Mouse (Mus musculus) frontal cortex, postnatal 36 days (tissue): ENCODE data around the gene Nek9.

ENCODE experiments used
- DNase-seq, 2 experiments: peaks; one replicate each; pipeline ENCODE4 v3.0.0; 2022; ENCODE audit warnings: low spot score in 2 of 2

Gene Nek9

GRCm38 (mm10) chr12:85339243-85339729 is at the start of gene Nek9:
Nek9 (minus strand) TSS chr12:85339362.
- peak; percentile 93 to 94 for DNase-seq

- no peak for DNase-seq
Observed at GRCm38 (mm10) chr12:85385995-85386375, 46.8 kb upstream of the Nek9 start.

GRCm38 (mm10) chr12:85385329-85385994 is 46.3 kb upstream of the Nek9 start:
- DNase-seq: no peak

GRCm38 (mm10) chr12:85382761-85383680 is 43.9 kb upstream of the Nek9 start:
- no peak for DNase-seq

DNA sequence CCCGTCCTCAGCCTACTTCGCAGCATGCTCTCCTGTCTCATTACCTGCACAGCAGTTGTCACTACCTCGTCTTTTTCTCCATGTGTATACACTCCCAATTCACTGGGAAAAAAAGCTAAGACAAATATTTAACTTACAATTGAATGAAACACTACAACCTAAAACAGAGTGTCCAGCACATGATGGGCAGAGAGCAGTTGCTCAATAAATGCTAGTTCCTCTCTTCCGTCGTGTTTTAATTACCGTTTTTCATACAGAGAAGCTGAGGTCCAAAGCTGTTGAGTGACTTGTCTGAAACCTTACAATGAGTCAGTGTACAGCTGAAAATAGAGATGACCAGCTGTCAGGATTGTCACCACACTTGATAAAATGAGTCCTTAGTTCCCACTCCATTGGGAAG is 42.4 kb upstream of the Nek9 start:
- DNase-seq: no peak

DNA sequence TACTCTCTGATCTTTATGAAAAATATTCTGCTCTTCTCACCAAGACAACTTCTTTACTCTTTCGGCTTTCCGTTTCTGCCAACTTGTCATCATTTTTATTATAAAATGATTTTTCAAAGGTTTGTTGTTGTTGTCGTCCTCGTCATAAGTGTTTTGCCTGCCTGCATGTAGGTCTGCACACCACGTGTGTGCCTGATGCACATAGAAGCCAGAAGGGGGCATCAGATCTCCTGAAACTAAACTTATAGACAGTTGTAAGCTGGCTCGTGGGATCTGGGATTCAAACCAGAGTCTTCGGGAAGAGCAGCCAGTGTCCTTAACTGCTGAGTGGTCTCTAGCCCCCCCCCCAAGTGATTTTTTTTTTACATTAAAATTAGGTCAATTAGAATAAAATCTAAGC is 41.8 kb upstream of the Nek9 start:
- no peak for DNase-seq

- no peak for DNase-seq
Observed at GRCm38 (mm10) chr12:85380308-85380707, 41.1 kb upstream of the Nek9 start.

DNA sequence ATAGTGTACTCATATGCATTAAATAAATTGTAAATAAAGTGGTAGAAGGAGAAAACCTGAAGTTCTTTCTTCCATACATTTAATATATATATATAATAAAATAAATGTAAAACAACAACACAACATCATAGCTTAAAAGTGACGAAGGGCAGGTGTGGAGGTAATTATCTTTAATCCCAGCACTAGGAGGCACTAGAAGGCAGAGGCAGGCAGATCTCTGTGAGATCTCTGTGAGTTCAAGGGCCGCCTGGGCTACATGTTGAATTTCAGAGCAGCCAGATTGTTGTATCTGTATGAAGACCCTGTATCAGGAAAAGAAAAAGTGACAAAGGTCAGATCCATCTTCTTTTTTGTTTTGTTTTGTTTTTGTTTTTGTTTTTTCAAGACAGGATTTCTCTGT is 39.1 kb upstream of the Nek9 start:
- DNase-seq: no peak

GRCm38 (mm10) chr12:85374561-85375272 is 35.6 kb upstream of the Nek9 start, which contains the start of gene Tmed10:
Tmed10 (minus strand) TSS chr12:85374847.
- DNase-seq: peak; percentile 85 to 92

DNA sequence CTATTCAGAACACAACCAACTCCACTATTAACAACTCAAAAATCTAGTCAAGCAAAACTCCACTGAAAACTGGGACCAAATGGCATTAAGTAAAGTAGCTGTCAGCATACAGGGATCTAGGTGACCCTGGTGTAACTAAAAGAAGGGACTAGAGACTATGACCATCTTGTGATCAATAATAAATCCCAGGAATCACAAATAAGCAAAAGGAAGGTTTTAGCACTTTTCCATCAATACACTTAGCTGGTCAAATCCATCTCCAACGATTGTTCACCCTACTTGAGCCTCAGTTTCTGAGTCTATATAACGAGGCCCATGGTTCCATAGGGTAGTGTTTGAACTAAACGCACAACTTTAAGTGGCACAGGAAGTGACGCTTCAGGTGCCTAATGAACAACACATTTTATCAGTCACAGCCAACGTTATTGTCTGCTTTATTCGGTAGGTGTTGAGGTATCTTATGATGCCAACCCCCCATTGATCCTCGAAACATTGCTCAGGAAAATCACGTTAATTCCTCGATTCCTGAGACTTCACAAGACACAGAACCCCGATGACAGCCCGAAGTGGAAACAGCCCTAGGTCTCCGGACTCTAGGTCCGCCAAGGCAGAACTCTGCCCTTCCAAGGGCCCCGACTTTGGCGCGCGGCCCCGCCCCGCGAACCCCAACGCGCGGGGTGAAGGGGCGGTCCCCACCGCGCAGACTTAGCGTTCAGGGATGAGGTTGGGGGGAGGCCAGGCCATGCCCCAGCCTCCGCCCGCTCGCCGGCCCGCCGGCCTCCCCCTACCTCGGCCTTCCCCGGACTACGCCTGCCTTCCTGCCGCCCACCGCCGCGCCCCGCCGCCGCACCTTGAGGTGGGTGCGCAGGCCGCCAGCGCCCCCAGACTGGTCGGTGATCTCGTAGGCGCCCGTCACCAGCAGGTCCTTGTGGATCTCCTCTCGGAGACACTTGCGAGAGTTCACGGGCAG is 34.7 kb upstream of the Nek9 start:
- DNase-seq: peak; percentile 56 to 60

DNA sequence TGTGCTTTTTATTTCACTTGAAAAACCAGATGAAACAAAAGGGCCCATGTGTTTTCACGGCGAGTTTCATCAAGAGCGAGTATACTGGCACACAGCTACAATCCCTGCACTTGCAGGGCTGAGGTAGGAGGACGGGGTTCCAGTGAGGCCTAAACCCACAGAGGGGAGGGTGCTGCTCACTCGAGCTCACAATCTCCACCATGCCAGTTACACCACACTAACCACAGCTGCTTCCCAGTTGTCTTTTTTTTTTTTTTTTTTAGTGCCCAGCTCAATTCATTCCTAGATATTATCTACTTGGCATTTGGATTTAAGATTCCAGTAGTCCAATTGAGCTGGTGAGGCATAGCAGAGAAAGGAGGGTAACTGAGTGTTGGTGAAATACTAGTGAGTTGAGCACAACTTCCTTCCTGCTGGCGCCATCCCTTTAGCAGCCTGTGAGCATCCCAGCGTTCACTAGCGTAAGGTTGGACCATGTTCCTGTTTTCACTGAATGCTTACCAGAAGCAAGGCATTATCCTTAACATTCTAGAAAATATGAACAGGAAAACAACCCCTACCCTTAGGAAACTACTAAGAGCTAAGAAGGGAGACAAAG is 33.0 kb upstream of the Nek9 start:
- no peak for DNase-seq

DNA sequence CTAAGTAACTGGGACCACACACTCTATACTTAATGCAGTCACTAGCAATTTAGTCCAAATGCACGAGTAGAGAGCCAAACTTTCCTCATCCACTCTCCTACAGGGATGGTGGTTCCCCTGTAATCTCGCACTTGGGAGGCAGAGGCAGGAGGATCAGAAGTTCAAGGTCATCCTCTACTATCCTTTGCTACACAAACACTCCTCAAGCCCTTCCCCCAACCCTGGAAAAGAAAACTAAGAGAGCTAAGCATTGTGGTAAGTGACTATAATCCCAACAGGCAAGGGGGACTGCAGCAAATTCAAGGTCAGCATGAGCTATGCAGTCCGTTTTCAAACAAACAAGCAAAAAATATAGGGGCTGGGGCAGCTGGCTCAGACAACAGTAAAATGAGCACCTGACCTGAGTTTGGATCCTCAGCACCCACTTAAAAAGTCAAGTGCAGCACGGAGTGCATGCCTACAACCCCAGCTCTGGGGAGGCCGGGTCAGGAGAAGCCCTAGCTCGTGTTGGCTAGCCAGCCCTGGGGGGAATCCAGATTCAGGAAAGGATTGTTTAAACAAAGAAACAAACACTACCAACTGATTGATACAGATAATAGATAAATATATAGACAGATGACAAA is 29.4 kb upstream of the Nek9 start:
- DNase-seq: no peak

DNA sequence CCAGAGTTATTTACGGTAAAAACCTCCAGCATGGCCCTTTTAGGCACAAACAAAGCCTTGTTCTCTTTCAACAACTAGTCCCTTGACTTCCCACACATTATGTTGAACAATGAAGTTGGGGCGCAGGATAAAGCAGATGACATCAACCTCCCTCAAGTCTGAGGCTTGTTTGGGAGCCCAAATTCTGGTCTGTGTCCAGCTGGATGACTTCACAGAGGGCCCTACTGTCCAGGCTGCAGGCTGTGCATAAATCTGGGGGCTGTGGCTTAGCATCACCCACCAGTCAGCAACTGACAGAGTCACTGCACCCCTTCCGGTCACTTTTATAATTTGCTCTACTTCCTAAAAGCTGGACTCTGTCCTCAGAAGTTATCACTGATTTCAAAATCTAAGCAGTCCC is 27.1 kb upstream of the Nek9 start:
- peak; percentile 28 to 39 for DNase-seq

DNA sequence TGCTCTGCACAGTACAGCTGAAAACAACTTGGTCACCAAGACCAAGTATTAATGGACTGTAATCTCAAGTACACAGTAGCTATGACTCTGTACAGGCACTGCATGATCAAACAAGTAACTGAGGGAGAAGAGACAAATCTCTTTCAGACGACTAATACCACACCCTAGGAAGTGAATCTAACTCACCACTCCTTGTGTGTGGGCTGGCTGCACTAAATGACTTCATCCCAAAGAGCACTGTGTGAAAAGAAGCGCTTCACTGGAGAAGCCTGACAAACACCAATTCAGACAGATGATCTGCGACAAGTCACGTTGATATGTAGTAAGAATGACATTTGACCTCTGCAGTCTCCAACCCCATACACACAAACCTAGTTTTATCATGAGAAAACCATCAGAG is 23.3 kb upstream of the Nek9 start:
- DNase-seq: no peak

DNA sequence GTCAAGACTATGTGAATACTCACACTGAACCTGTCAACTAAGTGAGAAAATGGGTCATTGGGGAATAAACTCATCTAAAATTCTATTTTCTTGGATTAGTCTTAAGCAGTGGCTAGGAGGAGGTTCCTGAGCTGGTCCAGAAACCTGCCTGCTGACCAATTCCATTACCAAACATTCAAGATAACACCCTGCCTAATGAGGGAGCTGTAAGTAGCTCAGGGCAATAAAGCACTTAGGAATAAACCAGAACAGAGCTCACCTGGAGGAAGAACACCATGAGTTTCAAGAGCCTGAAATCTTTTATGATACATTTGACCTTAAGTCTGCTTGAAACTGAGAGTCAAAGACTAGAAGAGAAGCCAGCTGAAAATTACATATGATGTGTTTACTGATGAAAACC is 22.4 kb upstream of the Nek9 start:
- DNase-seq: no peak

DNA sequence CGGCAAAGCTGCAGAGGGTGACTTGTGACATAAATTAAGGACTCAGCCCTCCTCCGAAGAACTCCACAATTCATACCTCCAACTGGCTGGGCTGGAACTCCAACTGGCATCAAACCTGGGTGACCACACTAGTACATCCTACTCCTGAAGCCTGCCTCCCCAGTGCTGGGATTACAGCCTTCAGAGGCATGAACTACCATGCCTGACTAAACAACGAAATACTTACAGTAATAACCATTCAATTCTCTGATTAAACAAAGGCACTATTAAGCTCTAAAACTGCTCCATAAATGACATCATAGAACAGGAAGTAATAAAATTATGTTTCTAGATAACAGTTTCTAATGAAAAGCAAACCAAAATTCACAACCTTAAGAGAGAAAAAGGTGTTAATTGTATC is 22.0 kb upstream of the Nek9 start:
- no peak for DNase-seq

DNA sequence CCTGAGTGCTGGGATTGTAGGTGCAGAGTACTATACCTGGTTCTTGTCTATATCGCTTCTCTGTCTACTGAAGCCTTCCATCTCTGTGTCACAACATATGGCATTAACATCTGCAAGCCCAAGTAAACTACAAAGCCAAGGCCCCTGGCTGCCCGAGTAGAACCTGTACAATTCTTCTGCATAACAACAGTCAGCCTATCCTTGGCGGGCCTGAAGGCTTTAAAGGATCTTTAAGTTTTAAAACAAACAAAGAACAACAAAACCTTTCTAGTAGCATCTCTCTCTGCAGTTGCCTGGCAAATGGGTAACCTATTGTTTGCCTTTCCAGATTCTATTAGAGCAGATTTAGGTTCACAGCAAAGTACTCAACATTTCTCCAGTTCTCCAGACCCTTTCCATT is 14.9 kb upstream of the Nek9 start:
- no peak for DNase-seq

DNA sequence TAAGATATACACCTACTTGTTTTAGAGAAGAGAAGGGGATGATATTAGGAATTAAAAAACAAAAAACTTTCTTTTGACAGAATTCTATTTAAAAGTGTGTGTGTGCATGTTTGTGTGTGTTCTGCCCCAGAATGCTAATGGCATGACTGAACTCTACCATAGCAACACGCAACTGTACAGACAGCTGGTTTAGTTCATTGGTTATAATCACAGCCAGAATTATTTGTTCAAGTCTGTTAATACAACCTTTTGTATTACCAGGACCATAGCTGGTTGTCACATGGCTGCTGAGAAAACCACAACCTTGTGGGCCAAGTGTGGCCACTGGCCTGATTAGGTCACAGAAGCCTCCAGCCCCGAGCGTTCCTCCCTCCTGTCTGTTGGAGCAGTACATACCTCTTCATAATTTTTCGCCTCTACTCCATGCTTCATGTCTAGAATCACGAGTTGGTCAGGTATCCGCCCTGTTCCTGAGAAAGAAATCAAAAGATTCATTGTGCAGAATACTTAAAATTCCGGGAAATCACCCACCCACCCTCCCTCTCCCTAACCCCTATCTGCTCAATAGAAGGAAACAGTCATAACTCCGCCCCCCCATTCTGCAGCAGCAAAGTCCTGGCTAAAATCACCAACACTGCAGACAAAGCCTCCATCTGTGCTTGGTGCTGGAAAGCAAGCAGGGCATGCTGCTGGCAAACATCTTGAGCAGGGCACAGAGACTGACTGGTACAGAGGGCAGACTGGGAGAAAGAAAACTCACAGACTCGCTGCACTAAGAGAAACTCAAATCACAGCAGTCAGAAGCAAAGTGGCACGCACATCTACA is 11.5 kb upstream of the Nek9 start:
- DNase-seq: peak; percentile 36 to 70

DNA sequence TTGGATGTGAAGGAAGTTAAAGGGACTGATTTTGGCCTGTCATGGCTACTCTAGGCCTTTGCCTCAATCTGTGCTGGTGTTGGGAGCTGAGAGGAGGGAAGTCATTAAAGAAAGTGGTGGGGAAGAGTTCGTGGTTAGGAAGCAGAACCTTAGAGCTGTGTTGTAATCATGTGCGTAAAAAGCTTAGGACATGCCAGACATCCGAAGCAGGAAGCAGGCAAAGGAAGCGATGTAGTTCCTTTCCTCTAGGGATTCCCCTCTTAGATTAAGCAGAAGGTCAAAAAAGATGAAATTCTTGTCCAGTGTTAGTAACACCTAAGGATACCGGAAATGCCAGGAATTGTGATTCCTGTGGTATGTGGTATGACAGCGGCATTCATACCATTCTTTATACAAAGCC is 9.2 kb upstream of the Nek9 start:
- DNase-seq: no peak
